Mouse (Mus musculus) midbrain, embryonic 14.5 days (tissue): ENCODE data around the gene Zfp879. TPM values are rescaled to one million over a fixed set of nuclear protein-coding genes. Genes with fewer than 3 reads are reported as not detected.

ENCODE experiments used
- ATAC-seq: fragments of 200-750 bp; cut with Nextera tagmentation; 2 replicates; pipeline ENCODE4 v1.8.0; 2017; ENCODE audit warnings: moderate number of reproducible peaks, moderate library complexity; ENCODE audit not compliant: low FRiP score, low TSS enrichment
- DNase-seq: peaks from one replicate; pipeline ENCODE4 v3.0.0-alpha.2; 2015
- H3K27ac ChIP-seq: fragments of 300-500 bp; sonication (generic); replicated peaks from 2 replicates; pipeline ENCODE4 v1.5.1; 2014; ENCODE audit warnings: mild to moderate bottlenecking, low read depth, low read length, moderate library complexity
- H3K27me3 ChIP-seq: fragments of 300-500 bp; sonication (generic); 2 replicates; pipeline ENCODE4 v1.6.1; 2014; ENCODE audit warnings: low read length, control low read depth, mixed read lengths; ENCODE audit not compliant: control insufficient read depth, insufficient read depth
- H3K36me3 ChIP-seq: fragments of 300-500 bp; sonication (generic); 2 replicates; pipeline ENCODE4 v1.6.1; 2014; ENCODE audit warnings: low read length, control low read depth; ENCODE audit not compliant: control insufficient read depth, insufficient read depth
- H3K4me1 ChIP-seq: fragments of 300-500 bp; sonication (generic); 2 replicates; pipeline ENCODE4 v1.6.1; 2014; ENCODE audit warnings: mild to moderate bottlenecking, antibody characterized with exemption, low read length, control low read depth; ENCODE audit not compliant: control insufficient read depth, insufficient read depth
- H3K4me2 ChIP-seq: fragments of 300-500 bp; sonication (generic); 2 replicates; pipeline ENCODE4 v1.6.1; 2014; ENCODE audit warnings: mild to moderate bottlenecking, low read length, moderate library complexity
- H3K4me3 ChIP-seq: fragments of 300-500 bp; sonication (generic); replicated peaks from 2 replicates; pipeline ENCODE4 v1.5.1; 2014; ENCODE audit warnings: low read depth, low read length
- H3K9ac ChIP-seq: fragments of 300-500 bp; sonication (generic); replicated peaks from 2 replicates; pipeline ENCODE4 v1.6.1; 2014; ENCODE audit warnings: mild to moderate bottlenecking, low read length, moderate library complexity
- H3K9me3 ChIP-seq: fragments of 300-500 bp; sonication (generic); 2 replicates; pipeline ENCODE4 v1.6.1; 2016; ENCODE audit warnings: low read length, control low read depth, mixed read lengths; ENCODE audit not compliant: control insufficient read depth
- WGBS: fragments of 180-500 bp; shearing (Covaris S2); extraction: QIAGEN DNeasy Blood & Tissue Kit; methylation state at CpG from one replicate; pipeline ENCODE4 v1.1.7; 2014; 5-methylcytosine and 5-hydroxymethylcytosine counted together
- polyA plus RNA-seq: library from polyadenylated mRNA; unstranded; fragments of >200 nt; fragmentation: Nextera tagmentation; extraction: Ambion mirVana; gene quantifications from 2 replicates; pipeline ENCODE4 v1.2.1, GENCODE M21; 2014

Gene Zfp879
- polyA plus RNA-seq, 1 experiment from 2014 or later, result 1.6 TPM

- Histone ChIP-seq H3K27ac (no peak overlapping the region), H3K9ac (no peak overlapping the region), H3K4me2 (no peak overlapping the region), H3K27me3 (no peaks in the 10 kb centered on the region), H3K4me1 (no peaks in the 10 kb centered on the region), H3K9me3 (no peaks in the 10 kb centered on the region), H3K36me3 (no peaks in the 10 kb centered on the region), H3K4me3 (no peak overlapping the region)
- ATAC-seq (no peak), DNase-seq (no peak)
Measured at GRCm38 (mm10) chr11:50798836-50799235, 42.5 kb downstream of the Zfp879 start.

- Histone ChIP-seq H3K4me2 (no peak overlapping the region), H3K36me3 (no peaks in the 10 kb centered on the region), H3K27ac (no peak overlapping the region), H3K4me1 (no peaks in the 10 kb centered on the region), H3K27me3 (no peaks in the 10 kb centered on the region), H3K4me3 (no peak overlapping the region), H3K9ac (no peak overlapping the region), H3K9me3 (no peaks in the 10 kb centered on the region)
- 82% methylated on average over 11 of the region's 11 CpGs for WGBS
- DNase-seq (no peak), ATAC-seq (no peak)
Measured at GRCm38 (mm10) chr11:50797674-50798073, 43.7 kb downstream of the Zfp879 start.

Other genes with a start within 250 kb of the Zfp879 start
- 2.7 and 3.4 TPM in 2 replicates for gene Adamts2, start 239.5 kb downstream of the Zfp879 start, polyA plus RNA-seq
- 61.3 and 83.5 TPM in 2 replicates for gene Zfp354c, start 13.8 kb downstream of the Zfp879 start, polyA plus RNA-seq
- not detected in 2 replicates for gene Grm6, start 9.1 kb upstream of the Zfp879 start, polyA plus RNA-seq
- gene Zfp454, start 46.1 kb upstream of the Zfp879 start, polyA plus RNA-seq, result 12.5 and 15.7 TPM in 2 replicates
- gene Zfp2, start 74.6 kb upstream of the Zfp879 start, polyA plus RNA-seq, result 59.6 and 59.9 TPM in 2 replicates
- 4.3 and 4.5 TPM in 2 replicates for gene Zfp354b, start 90.1 kb upstream of the Zfp879 start, polyA plus RNA-seq
- not detected in 2 replicates for gene 4933414I15Rik, start 102.2 kb upstream of the Zfp879 start, polyA plus RNA-seq
- gene Prop1, start 112.2 kb upstream of the Zfp879 start, polyA plus RNA-seq, result not detected in 2 replicates
- not detected in 2 replicates for gene Olfr1378, start 125.0 kb upstream of the Zfp879 start, polyA plus RNA-seq
- gene Olfr1377, start 140.4 kb upstream of the Zfp879 start, polyA plus RNA-seq, result not detected in 2 replicates
- gene Olfr51, start 162.0 kb upstream of the Zfp879 start, polyA plus RNA-seq, result not detected in 2 replicates
- not detected in 2 replicates for gene Olfr54, start 172.7 kb upstream of the Zfp879 start, polyA plus RNA-seq
- not detected in 2 replicates for gene Olfr1375, start 206.6 kb upstream of the Zfp879 start, polyA plus RNA-seq
- 15.6 and 16.5 TPM in 2 replicates for gene Zfp354a, start 217.7 kb upstream of the Zfp879 start, polyA plus RNA-seq